Mouse (Mus musculus): ENCODE results near the gene Ctso. TPM values are rescaled to one million over a fixed set of nuclear protein-coding genes. Genes with fewer than 3 reads are reported as not detected.

The Ctso gene
- total RNA-seq (2014; fragmentation: Nextera tagmentation) (6.5 and 10.3 TPM in 2 replicates), total RNA-seq (2017) (3.6 and 3.9 TPM in 2 replicates), polyA plus RNA-seq (2012) (2.3 and 2.4 TPM in 2 replicates)

DNA sequence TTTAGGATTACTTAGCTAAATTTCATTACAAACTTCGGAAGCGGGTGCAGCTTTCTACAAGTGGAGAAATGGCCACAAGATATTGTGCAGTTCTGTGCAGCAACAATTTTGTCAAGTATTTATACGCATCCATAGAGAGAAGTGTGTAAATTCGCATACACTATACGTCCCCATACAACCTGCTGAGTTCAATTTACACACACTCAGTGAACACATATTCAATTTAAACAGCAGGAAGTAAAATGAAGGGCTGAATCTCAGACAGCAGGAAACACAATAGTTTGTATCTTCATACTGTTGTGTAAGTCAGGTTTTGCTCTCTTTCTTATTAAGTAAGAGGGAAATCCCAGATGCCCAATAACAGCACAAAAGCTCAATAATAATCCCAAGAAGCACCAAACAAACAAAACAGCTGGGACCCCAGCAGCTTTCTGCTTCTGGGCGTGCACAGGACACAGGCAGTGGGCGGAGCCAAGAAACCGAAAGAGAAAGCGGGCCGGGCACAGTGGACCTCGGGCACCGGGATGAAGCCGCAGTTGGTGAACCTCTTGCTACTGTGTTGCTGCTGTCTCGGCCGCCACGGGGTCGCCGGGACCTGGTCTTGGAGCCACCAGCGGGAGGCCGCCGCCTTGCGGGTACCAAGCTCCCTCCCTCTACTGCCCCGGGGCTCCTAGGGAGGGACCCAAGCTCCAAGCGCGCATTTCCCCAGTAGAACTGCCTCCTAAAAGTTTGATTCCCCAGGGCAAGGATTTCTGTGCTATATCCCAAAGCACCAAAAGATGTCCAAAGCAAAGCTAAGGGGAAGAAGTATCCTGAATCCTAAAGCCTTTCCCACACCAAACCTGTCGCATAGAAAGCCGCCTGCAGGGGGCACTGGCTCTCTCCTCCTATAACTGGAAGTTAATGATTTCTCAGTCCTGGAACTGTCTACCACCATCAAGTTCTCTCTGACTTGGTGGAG is at the start of gene Ctso:
Gene Ctso, plus strand, starts transcription at position 461 of the 961 bp plus-strand sequence.
- peak within 1 kb of the TSS; percentile 78 for H3K4me3 ChIP-seq (ENCODE audit: low read depth, low read length)
- DNase-seq (ENCODE audit: low spot score) (peak; percentile 62), ATAC-seq (ENCODE audit: extremely low read depth, insufficient number of reproducible peaks, low FRiP score, poor library complexity, severe bottlenecking) (peak; percentile 78)
- peaks cover 13% of the 10 kb centered on the region; the same call in 1 of the 2 replicates for H3K4me1 ChIP-seq (ENCODE audit: insufficient read depth, low read depth, low read length)
- H3K27me3 ChIP-seq (ENCODE audit: insufficient read depth, low read length): no peaks in the 10 kb centered on the region
- TF ChIP-seq CTCF (IDR thresholded peaks at IDR 0.05; ENCODE audit: low read depth, low read length) (peak; percentile 32; the same call in 1 of the 2 replicates), POLR2AphosphoS5 (IDR thresholded peaks at IDR 0.05; ENCODE audit: insufficient replicate concordance, low read depth, low read length) (no peak), GATA1 (IDR thresholded peaks at IDR 0.05; ENCODE audit: borderline replicate concordance, low read length) (no peak)
- H3K36me3 ChIP-seq (replicated peaks): no peaks in the 10 kb centered on the region
- no peaks in the 10 kb centered on the region for H3K9me3 ChIP-seq (replicated peaks)

DNA sequence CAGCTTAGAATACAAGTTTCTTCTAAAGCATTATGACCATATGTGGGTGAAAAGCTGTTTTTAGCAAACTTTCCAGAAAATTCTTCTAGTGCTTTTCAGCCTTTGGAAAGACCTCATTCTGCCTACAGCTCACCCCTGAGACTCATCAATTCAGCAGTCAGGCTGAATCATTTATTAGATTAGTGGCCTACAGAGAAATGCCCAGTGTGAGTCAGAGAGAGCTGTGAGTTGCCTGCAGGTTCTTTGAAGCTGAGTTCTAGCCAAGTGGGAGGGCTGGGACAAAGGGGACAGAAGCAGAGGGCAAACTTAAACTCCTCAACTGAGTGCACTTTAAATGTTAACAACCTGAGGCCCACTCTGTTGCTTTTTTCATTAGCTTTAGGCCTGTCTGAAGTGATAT is 48.5 kb upstream of the Ctso start:
- Histone ChIP-seq H3K4me3 (ENCODE audit: low read depth, low read length) (no peak overlapping the region), H3K27me3 (ENCODE audit: insufficient read depth, low read length) (no peaks in the 10 kb centered on the region), H3K36me3 (replicated peaks) (no peaks in the 10 kb centered on the region), H3K4me1 (ENCODE audit: insufficient read depth, low read depth, low read length) (no peaks in the 10 kb centered on the region), H3K9me3 (replicated peaks) (no peaks in the 10 kb centered on the region)
- DNase-seq (ENCODE audit: low spot score) (no peak), ATAC-seq (ENCODE audit: extremely low read depth, insufficient number of reproducible peaks, low FRiP score, poor library complexity, severe bottlenecking) (no peak)
- TF ChIP-seq CTCF (IDR thresholded peaks at IDR 0.05; ENCODE audit: low read depth, low read length): no peak
- no peak for TF ChIP-seq GATA2 (IDR thresholded peaks at IDR 0.05; ENCODE audit: borderline replicate concordance, low read depth, low read length)
- no peak for TF ChIP-seq POLR2AphosphoS5 (IDR thresholded peaks at IDR 0.05; ENCODE audit: insufficient replicate concordance, low read depth, low read length)
- no peak for TF ChIP-seq GATA1 (IDR thresholded peaks at IDR 0.05; ENCODE audit: borderline replicate concordance, low read length)
- TF ChIP-seq TAL1 (conservative IDR thresholded peaks at IDR 0.05; ENCODE audit: low read depth, low read length): no peak

DNA sequence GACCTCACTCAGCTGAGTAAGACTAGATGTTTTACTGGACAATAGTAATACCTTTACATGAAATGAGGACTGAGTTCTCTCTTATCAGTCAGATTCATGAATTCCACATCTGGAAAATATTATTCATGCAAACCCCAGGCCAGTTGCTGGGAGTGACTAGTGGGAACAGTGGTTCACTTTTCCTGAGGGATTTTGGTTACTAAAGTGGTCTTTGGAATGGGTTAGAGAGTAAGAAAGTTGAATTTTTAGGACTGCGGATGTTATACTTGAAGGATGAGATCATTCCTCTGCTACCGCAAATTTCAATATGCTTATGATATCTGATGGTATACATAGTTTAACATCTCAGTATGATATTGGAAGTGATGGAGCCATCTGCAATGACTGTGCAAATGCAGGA is 46.8 kb upstream of the Ctso start:
- Histone ChIP-seq H3K27me3 (ENCODE audit: insufficient read depth, low read length) (no peaks in the 10 kb centered on the region), H3K4me3 (ENCODE audit: low read depth, low read length) (no peak overlapping the region), H3K9me3 (replicated peaks) (no peaks in the 10 kb centered on the region), H3K4me1 (ENCODE audit: insufficient read depth, low read depth, low read length) (no peaks in the 10 kb centered on the region), H3K36me3 (replicated peaks) (no peaks in the 10 kb centered on the region)
- DNase-seq (ENCODE audit: low spot score) (no peak), ATAC-seq (ENCODE audit: extremely low read depth, insufficient number of reproducible peaks, low FRiP score, poor library complexity, severe bottlenecking) (no peak)
- no peak for TF ChIP-seq TAL1 (conservative IDR thresholded peaks at IDR 0.05; ENCODE audit: low read depth, low read length)
- no peak for TF ChIP-seq CTCF (IDR thresholded peaks at IDR 0.05; ENCODE audit: low read depth, low read length)
- TF ChIP-seq GATA2 (IDR thresholded peaks at IDR 0.05; ENCODE audit: borderline replicate concordance, low read depth, low read length): no peak
- no peak for TF ChIP-seq POLR2AphosphoS5 (IDR thresholded peaks at IDR 0.05; ENCODE audit: insufficient replicate concordance, low read depth, low read length)
- no peak for TF ChIP-seq GATA1 (IDR thresholded peaks at IDR 0.05; ENCODE audit: borderline replicate concordance, low read length)

DNA sequence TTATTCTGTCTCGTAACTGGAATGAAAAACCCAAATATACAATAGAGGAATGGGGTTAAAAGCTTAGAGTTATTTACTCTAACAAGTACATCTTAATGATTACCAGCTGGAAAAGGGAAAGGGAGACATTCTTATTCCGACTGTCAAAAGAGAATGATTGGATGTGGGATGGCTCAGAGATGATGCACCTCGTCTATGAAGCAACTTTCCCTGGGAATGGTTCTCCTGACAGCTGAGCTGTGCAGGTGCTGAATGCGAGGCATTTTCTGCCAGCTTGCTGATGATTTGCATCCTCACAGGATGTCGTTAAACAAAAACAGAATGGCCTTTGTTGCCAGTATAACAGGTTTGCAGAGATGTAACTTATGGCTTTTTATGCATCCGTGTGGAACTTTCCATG is 43.3 kb upstream of the Ctso start:
- Histone ChIP-seq H3K4me1 (ENCODE audit: insufficient read depth, low read depth, low read length) (no peaks in the 10 kb centered on the region), H3K36me3 (replicated peaks) (no peaks in the 10 kb centered on the region), H3K4me3 (ENCODE audit: low read depth, low read length) (no peak overlapping the region), H3K9me3 (replicated peaks) (no peaks in the 10 kb centered on the region), H3K27me3 (ENCODE audit: insufficient read depth, low read length) (no peaks in the 10 kb centered on the region)
- DNase-seq (ENCODE audit: low spot score) (no peak), ATAC-seq (ENCODE audit: extremely low read depth, insufficient number of reproducible peaks, low FRiP score, poor library complexity, severe bottlenecking) (no peak)
- no peak for TF ChIP-seq CTCF (IDR thresholded peaks at IDR 0.05; ENCODE audit: low read depth, low read length)
- TF ChIP-seq POLR2AphosphoS5 (IDR thresholded peaks at IDR 0.05; ENCODE audit: insufficient replicate concordance, low read depth, low read length): no peak
- TF ChIP-seq GATA2 (IDR thresholded peaks at IDR 0.05; ENCODE audit: borderline replicate concordance, low read depth, low read length): no peak
- TF ChIP-seq TAL1 (conservative IDR thresholded peaks at IDR 0.05; ENCODE audit: low read depth, low read length): no peak
- TF ChIP-seq GATA1 (IDR thresholded peaks at IDR 0.05; ENCODE audit: borderline replicate concordance, low read length): no peak

DNA sequence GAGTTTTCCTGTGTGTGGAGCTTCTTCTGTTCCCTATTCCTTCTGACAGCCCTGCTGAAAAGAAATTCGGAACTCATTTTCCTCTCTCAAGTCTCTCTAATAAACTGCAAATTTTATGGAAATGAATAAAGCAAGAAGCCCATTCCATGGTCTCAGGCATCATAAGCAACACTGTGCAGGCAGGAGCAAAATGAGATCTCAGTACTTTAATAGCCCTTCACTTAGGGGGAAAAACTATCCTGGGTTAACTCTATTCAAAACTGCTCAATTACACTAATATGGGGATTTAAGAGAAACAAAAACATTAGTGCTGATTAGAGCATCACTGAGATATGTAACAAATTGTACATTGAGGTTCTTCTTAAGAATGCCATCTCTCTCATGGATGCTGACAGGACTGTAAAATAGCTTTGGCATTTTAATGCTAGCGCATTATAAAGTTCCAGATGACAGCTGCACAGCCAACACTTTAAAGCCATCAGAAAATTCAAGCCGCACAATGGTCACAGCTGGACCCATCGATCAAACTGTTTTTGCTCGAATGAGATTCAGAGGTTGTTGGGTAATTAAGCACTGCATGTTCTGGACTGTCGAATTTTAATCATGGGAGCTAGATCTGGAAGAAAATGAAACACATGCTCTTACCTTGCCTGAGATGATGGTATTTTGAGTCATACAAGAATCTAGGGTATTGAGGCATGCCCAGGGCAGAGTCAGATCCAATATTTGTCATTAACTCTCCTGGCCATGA is 21.9 kb upstream of the Ctso start:
- ATAC-seq (ENCODE audit: extremely low read depth, insufficient number of reproducible peaks, low FRiP score, poor library complexity, severe bottlenecking): no peak
- Histone ChIP-seq H3K9me3 (replicated peaks) (no peaks in the 10 kb centered on the region), H3K36me3 (replicated peaks) (no peaks in the 10 kb centered on the region), H3K27me3 (ENCODE audit: insufficient read depth, low read length) (no peaks in the 10 kb centered on the region), H3K4me1 (ENCODE audit: insufficient read depth, low read depth, low read length) (no peaks in the 10 kb centered on the region), H3K4me3 (ENCODE audit: low read depth, low read length) (no peak overlapping the region)
- DNase-seq (ENCODE audit: low spot score): no peak
- TF ChIP-seq GATA1 (IDR thresholded peaks at IDR 0.05; ENCODE audit: borderline replicate concordance, low read length): no peak
- no peak for TF ChIP-seq TAL1 (conservative IDR thresholded peaks at IDR 0.05; ENCODE audit: low read depth, low read length)
- no peak for TF ChIP-seq GATA2 (IDR thresholded peaks at IDR 0.05; ENCODE audit: borderline replicate concordance, low read depth, low read length)
- TF ChIP-seq POLR2AphosphoS5 (IDR thresholded peaks at IDR 0.05; ENCODE audit: insufficient replicate concordance, low read depth, low read length): no peak
- TF ChIP-seq CTCF (IDR thresholded peaks at IDR 0.05; ENCODE audit: low read depth, low read length): no peak
